ENCODE assay signal across 1 mouse cellular context in the genomic region with DNA sequence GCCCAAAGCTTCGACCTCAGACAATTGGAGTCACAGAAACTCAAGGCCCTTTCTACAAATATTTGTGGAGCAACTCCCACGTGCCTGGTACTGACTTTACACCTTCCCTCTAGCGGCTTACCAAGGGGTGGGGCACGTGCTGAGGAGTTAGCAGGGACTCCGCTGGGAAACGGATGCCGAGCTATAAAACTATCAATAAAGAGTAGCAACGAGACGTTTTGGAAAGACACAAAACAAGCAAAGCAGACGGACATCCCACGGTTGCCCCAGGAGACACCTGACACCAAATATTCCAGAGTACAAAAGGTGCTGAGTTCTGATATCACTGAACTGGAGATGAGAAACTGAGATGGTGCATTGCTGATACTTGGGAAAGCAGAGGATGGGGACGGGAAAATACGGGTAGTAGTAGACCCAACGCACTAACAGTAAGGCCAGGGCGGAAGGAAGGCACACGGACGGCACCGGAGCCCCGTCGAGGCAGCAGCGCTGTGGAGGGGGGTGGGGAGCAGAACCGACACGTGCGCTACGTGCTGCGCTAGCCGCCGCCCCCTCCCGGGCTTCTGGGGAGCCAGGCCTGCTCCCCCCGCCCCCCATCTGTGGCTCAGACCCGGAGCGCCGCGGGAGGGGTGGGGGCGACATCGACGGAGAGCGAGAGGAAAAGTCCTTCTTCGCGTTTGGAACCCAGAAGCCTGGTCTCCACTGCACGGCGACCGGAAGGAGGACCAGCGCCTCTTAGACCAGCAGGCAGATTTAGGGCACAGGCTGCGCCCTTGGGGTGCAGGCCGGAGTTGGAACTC.
TF ChIP-seq lines count a peak whose summit lies in the region.

No protein-coding gene starts in this region.

TF ChIP-seq in MEL, 35 proteins besides CTCF, POLR2A, EP300 and RAD21 (continued from another document):
- TF ChIP-seq ZC3H11A (IDR thresholded peaks at IDR 0.05; ENCODE audit: low read depth, low read length) (no peak), RCOR1 (IDR thresholded peaks at IDR 0.05; ENCODE audit: low read depth, low read length) (0 out of 2 replicates have a peak, but pooled peaks have one; percentile 4), GATA1 (IDR thresholded peaks at IDR 0.05; ENCODE audit: low read depth, low read length) (no peak), HCFC1 (IDR thresholded peaks at IDR 0.05; ENCODE audit: low read depth, low read length) (peak; percentile 45; the same call in 1 of the 2 replicates), ELF1 (IDR thresholded peaks at IDR 0.05; ENCODE audit: low read depth, low read length) (no peak), SIN3A (IDR thresholded peaks at IDR 0.05; ENCODE audit: low read length) (peak; percentile 53), USF2 (IDR thresholded peaks at IDR 0.05; ENCODE audit: borderline replicate concordance in 1 of 2, insufficient read depth in 1 of 2, low read depth in 1 of 2, low read length in 2 of 2) (no peak), E2F4 (IDR thresholded peaks at IDR 0.05; ENCODE audit: borderline replicate concordance, low read depth, low read length) (no peak), CHD2 (IDR thresholded peaks at IDR 0.05; ENCODE audit: low read length) (no peak), GABPA (IDR thresholded peaks at IDR 0.05; ENCODE audit: low read depth, low read length) (no peak), MAFK (IDR thresholded peaks at IDR 0.05; ENCODE audit: borderline replicate concordance, low read depth, low read length) (no peak), MYC (IDR thresholded peaks at IDR 0.05; ENCODE audit: low read depth, low read length) (0 out of 2 replicates have a peak, but pooled peaks have one; percentile 51), KAT2A (conservative IDR thresholded peaks at IDR 0.05; ENCODE audit: low read depth, low read length) (no peak; the same call in 1 of the 2 replicates), TBP (IDR thresholded peaks at IDR 0.05; ENCODE audit: low read depth, low read length) (no peak), UBTF (IDR thresholded peaks at IDR 0.05; ENCODE audit: borderline replicate concordance, insufficient read depth, low read depth, low read length) (no peak), CHD1 (IDR thresholded peaks at IDR 0.05; ENCODE audit: low read depth, low read length) (no peak), MAZ (IDR thresholded peaks at IDR 0.05; ENCODE audit: low read depth, low read length) (peak; percentile 77; the same call in 1 of the 2 replicates), ZNF384 (IDR thresholded peaks at IDR 0.05; ENCODE audit: low read depth, low read length) (no peak), USF1 (IDR thresholded peaks at IDR 0.05; ENCODE audit: low read depth, low read length) (peak; percentile 69)
